Mouse (Mus musculus): Measurements from ENCODE around the gene Dcaf17.

Dcaf17 gene

GRCm38 (mm10) chr2:71121406-71121805 lies 66.3 kb downstream of the Dcaf17 start:
- peak; percentile 24 for DNase-seq (ENCODE audit: low spot score)

DNA sequence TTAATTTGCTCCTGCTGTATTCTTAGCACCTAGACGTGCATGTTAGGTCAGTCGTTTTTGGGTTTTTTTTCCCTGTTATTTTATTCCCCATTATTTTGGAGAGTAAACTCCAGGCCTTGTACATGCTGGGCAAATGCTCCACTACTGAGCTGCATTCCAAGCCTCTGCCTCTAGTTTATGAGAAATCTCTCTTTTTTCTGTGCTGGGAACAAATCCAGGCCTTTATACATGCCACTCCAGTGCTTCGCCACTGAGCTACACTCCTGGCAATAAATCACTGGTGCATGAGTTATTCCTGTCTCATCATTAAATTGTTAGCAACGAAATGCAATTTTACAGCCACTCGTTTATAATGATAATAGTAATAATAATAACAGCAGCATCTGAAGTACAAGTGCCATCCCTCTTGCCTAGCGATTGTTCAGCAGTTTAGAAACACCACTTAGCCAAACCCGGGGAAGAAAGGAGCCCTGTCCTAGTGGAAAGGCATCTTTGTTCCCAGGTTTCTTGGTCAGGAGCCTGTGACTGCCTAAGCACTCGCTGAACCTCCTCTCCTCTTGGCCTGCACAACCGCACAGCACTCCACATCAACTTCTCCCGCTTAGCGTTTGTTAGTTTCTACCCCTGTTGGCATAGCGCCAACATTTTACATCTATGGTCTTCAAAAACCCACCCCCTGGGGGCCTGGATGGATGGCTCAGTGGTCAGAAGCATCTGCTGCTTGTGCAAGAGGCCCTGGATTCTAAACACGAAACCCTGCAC lies 67.3 kb downstream of the Dcaf17 start:
- no peak for DNase-seq (ENCODE audit: low spot score)

GRCm38 (mm10) chr2:71123591-71123990 lies 68.5 kb downstream of the Dcaf17 start:
- DNase-seq (ENCODE audit: low spot score), result no peak

GRCm38 (mm10) chr2:71127779-71128534 lies 72.8 kb downstream of the Dcaf17 start:
- no peak for DNase-seq (ENCODE audit: low spot score)

DNA sequence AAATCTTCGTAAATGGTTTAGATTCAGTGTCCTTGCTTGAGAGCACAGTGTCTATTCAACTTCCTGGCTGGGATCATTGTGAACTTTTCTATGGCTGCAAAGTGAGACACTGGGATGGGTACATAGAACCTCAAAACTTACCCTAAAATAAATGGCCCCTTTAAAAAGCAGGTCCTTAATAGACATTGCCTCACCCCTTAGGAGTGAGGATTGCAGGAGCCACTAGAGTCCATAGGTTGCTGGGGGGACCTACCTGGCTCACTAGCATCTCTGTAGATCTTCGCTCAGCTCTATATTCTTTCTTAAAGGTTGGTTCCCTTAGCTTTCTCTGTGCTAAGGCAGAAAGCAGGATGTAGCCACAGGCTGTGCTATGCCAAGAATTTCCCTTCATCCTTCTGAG lies 75.2 kb downstream of the Dcaf17 start:
- no peak for DNase-seq (ENCODE audit: low spot score)

DNA sequence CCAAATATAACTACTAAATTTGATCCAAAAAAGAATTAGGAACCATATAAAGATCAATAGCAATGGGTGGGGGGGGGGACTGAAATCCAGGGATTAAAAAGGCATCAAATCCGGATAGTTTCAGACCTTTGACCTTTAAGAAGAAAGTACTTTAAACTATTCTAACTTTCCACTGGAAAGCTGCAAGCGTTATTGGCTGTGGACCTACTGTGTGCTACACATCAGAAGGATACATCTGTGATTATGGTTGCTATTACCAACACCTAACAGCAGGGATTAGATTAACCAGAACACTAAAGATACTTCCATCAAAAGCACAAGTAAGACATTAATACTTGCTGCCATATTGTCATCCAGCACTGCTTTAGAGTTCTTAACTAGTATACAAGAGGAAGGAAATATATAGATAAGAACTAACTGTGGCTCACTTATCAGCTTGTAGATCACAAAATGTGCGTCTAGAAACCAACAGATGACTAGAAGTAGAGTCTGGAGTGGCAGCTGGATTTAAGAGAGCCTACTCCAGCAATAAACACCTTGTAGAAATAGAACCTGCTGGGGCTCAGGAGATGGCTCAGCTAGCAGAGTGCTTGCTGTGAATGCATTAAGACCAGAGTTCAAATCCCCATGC lies 76.9 kb downstream of the Dcaf17 start:
- no peak for DNase-seq (ENCODE audit: low spot score)

GRCm38 (mm10) chr2:71134041-71134505 lies 78.9 kb downstream of the Dcaf17 start:
- no peak for DNase-seq (ENCODE audit: low spot score)

GRCm38 (mm10) chr2:71134836-71135235 lies 79.7 kb downstream of the Dcaf17 start:
- no peak for DNase-seq (ENCODE audit: low spot score)

DNA sequence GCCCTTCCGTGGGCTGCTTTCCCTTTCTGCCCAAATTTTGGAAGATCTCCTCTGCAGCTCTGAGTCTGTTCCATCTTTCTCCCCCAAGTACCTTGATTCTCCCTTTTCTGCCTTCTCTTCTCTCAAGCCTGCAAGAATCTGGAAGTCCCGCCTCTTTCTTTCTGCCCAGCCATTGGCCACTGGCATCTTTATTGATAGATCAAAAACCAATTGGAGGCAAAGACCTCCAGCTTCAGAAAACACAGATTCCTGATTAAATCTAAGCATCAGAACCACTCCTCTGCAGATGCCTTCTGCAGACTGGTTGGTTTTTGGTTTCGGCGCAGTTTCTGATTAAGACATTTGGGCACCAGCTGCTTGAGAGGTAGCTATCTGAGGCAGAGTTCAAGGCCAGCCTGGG lies 85.5 kb downstream of the Dcaf17 start:
- no peak for DNase-seq (ENCODE audit: low spot score)

DNA sequence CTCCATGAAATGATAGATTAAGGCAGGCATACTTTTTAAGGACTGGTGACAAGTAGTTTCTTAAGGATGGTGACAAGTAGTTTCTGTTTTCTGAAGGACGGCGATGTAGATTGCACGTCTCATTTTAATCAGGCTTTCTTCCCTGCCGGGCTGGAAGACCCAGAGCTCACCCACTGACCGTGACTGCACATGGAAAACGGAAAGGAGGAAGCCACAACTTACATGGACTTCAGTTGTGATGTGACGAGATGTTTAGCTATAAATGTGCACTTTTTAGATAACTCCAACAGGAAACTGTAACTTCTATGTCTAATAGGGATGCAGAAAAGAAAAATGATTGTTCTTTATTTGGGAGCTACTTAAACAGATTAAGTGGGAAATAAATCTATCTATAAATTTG lies 87.3 kb downstream of the Dcaf17 start:
- no peak for DNase-seq (ENCODE audit: low spot score)

- no peak for DNase-seq (ENCODE audit: low spot score)
These were observed 90.7 kb downstream of the Dcaf17 start for GRCm38 (mm10) chr2:71145853-71146252.

DNA sequence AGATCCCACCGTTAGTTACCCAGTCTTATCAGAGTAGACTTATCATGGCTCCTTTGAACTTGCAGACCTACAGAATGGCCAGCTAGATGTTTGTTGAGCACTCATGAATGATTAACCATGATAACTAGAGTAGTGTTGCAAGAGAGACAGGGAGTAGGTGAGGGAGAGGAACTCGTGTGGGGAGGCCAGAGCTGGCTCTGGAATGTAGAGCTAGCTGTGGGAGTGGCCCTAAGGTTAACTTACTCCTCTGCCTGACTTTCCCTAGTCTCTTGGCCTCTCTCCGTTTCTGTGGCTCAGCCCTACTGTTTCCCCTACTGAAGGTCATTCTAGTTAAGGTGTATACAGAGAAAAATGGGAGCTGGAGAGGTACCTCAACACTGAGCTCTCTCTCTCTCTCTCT lies 91.1 kb downstream of the Dcaf17 start:
- no peak for DNase-seq (ENCODE audit: low spot score)

- no peak for DNase-seq (ENCODE audit: low spot score)
These were observed 92.7 kb downstream of the Dcaf17 start for GRCm38 (mm10) chr2:71147816-71148215.
